Mouse (Mus musculus) G1E (cell line): Measurements from ENCODE around the gene Tubb4b.

Experiments
- CTCF ChIP-seq: IDR thresholded peaks from 2 replicates; pipeline ENCODE4 v1.5.1; 2012; ENCODE audit warnings: low read depth, low read length, inconsistent platforms, mixed read lengths
- POLR2AphosphoS5 ChIP-seq: IDR thresholded peaks from 2 replicates; pipeline ENCODE4 v1.6.1; 2012; ENCODE audit warnings: low read depth, low read length, inconsistent platforms; ENCODE audit not compliant: insufficient replicate concordance
- TAL1 ChIP-seq: conservative IDR thresholded peaks from 2 replicates; pipeline ENCODE4 v1.6.1; 2012; ENCODE audit warnings: low read depth, low read length, inconsistent platforms, mixed read lengths

- TF ChIP-seq CTCF (no peak), TAL1 (no peak), POLR2AphosphoS5 (no peak)
These were observed 12.1 kb upstream of the Tubb4b start, which contains the start of gene Rnf224 for GRCm38 (mm10) chr2:25236614-25237013.
